Mouse (Mus musculus): ENCODE data around the gene Cerkl.

GRCm38 (mm10) chr2:79362029-79362428 lies 94.6 kb downstream of the Cerkl start:
- no peak for TF ChIP-seq EP300 (IDR thresholded peaks at IDR 0.05)
- TF ChIP-seq CTCF (IDR thresholded peaks at IDR 0.05) = no peak

Data from lung, postnatal 0 days (tissue).